Mouse (Mus musculus) cerebral cortex, adult 2 months (tissue): ENCODE data around the gene Tmcc1.

Experiments
- WGBS: fragments of 180-500 bp; shearing (Covaris S2); methylation state at CpG from one replicate; pipeline ENCODE4 v1.1.7; 2018; 5-methylcytosine and 5-hydroxymethylcytosine counted together

Gene Tmcc1

GRCm38 (mm10) chr6:115990056-115990455 lies 203.2 kb downstream of the Tmcc1 start:
- WGBS, result 46% methylated on average over 3 of the region's 3 CpGs

DNA sequence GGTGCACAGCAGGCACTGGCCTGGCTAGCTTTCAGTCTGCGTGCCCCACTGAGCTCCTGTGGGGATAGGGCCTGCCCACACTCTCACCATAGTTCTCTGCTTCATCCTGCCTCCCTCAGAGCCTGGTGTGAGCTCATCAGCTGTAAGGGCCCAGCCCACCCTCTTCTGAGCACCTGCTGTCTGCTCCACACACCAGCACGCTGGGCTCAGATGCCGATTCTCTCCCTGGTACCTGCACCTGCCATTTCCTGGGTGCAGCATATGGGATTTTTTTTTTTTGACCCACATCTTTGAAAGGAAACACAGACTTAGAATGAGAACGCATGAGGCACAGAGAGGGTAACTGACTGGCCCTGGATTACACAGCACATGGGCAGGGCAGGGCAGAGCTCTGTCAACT lies 203.7 kb downstream of the Tmcc1 start:
- WGBS, result 46% methylated on average over 4 of the region's 4 CpGs

GRCm38 (mm10) chr6:115989032-115989431 lies 204.3 kb downstream of the Tmcc1 start:
- WGBS, result 79% methylated on average over 5 of the region's 5 CpGs

DNA sequence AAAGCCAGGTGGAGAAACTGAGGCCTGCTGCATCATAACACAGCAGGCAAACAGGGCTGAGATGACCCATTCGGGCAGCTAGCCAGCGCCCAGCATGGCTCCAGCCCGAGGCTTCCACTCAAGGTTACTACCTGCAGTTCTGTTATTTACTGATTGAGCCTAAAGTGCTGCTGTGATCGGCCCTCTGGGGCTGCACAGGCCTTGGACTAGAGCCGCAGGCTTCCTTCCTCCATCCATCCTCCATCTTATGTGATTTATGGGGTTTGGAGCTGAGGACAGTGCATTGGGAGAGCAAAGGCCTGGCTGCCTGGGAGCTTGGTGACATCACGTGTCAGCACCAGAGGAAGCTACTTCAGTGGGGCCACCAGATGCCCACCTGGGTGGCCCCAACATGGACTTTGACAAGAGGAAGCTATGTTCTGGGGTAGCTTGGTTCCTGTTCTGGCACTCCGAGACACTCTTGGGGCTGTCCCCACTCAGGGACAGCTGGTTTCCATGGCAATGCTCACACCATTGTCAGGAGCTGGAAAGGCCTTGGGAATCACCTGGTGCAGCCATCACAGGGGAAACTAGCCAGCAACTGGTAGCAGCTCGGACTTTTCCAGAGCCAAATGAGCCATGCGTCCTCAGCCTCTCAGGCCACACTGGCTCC lies 206.1 kb downstream of the Tmcc1 start:
- WGBS, result 50% methylated on average over 9 of the region's 9 CpGs

DNA sequence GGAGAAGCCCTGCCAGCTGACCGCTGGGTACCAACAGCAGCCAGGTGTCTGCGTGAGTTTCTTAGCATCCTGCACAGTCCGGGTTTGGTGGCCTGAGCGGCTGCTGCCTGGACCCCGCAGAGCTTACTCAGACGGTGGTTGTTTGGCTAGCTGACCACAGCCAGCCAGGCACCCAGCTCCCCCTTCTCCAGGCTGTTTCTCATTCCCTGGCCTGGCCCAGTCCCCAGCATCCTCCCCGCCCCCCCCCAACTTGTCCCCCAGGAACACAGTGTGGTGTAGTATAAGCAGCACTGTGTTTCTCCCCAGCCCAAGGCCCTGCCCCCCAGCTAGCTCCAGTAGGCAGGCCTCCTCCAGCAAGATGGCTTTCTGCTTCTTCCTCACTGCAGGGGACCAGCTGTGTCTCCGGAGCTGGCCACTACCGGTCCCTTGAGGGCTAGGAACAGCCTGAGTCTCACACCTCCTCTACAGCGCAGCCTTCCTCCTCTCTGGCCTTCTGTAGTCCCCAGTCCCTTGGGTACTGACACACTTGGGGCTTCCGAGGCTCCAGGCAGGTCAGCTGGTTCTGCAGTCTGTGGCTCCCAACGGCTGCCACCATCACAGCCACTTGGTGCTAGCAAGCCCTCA lies 206.7 kb downstream of the Tmcc1 start:
- 51% methylated on average over 12 of the region's 12 CpGs for WGBS

- WGBS, result 71% methylated on average over 9 of the region's 9 CpGs
These were observed 207.7 kb downstream of the Tmcc1 start for GRCm38 (mm10) chr6:115985622-115986021.

DNA sequence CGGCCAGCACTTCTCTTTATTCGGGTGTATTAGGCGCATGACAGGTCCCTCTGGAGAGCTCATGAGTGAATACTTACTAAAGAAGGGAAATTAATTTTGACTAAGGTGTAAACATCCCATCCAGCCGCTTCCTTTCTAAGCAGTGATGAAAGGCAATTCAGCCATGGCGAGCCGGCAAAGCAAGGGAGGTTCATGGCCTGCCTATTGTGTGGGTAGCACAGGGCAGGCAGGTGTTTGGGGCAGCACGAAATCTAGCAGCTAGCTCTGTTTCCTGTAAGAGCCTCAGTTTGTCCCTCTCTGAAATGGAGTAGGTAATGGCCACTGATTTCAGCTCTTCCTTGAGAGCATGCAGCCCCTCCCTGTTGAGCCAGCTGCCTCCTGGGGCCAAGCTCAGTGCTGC lies 208.7 kb downstream of the Tmcc1 start:
- 70% methylated on average over 7 of the region's 7 CpGs for WGBS

GRCm38 (mm10) chr6:115983306-115984038 lies 209.8 kb downstream of the Tmcc1 start:
- 68% methylated on average over 12 of the region's 12 CpGs for WGBS

GRCm38 (mm10) chr6:115982889-115983288 lies 210.4 kb downstream of the Tmcc1 start:
- WGBS, result 73% methylated on average over 7 of the region's 7 CpGs

DNA sequence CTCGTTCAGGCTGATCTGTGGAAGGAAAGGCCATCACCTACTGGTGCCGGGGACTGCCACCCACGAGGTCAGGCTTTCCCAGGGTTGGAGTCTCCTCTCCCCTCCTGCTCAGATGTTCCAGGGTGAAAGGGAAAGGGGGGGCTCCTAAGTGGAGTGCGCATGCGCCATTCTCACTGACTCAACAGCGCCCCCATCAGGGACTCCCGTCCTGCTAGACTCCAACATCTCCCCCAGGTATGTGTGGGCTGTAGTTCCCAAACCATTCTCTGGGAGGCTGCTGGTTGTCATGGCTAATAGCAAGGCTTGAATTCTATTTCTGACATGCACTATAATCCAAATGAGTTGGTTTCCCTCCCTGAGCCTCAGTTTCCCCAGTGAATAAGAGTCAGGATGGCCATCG lies 214.7 kb downstream of the Tmcc1 start:
- 70% methylated on average over 8 of the region's 8 CpGs for WGBS

DNA sequence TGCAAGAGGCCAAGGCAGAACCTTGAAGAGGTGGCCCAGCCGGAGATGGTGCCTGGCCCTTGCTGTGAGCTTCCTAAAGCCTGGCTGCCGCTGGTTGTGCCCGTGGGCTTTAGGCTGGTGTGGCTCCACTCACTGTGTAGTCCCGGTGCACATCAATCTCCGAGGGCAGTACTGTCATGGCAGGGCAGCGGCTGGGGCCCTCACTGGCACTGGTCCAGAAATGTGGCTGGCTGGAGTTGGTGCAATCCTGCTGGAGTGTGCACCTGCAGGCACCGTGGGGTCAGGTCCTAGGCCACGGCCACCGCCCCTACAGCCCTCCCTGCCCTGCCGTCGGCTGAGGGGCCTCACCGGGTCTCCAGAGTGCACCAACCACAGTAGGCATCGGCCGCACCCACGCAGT lies 215.5 kb downstream of the Tmcc1 start:
- WGBS, result 90% methylated on average over 15 of the region's 15 CpGs

GRCm38 (mm10) chr6:115975606-115976005 lies 217.7 kb downstream of the Tmcc1 start:
- 80% methylated on average over 8 of the region's 8 CpGs for WGBS

GRCm38 (mm10) chr6:115973881-115974662 lies 219.2 kb downstream of the Tmcc1 start:
- WGBS, result 60% methylated on average over 16 of the region's 16 CpGs

GRCm38 (mm10) chr6:115973139-115973875 lies 220.0 kb downstream of the Tmcc1 start:
- WGBS, result 76% methylated on average over 15 of the region's 15 CpGs

DNA sequence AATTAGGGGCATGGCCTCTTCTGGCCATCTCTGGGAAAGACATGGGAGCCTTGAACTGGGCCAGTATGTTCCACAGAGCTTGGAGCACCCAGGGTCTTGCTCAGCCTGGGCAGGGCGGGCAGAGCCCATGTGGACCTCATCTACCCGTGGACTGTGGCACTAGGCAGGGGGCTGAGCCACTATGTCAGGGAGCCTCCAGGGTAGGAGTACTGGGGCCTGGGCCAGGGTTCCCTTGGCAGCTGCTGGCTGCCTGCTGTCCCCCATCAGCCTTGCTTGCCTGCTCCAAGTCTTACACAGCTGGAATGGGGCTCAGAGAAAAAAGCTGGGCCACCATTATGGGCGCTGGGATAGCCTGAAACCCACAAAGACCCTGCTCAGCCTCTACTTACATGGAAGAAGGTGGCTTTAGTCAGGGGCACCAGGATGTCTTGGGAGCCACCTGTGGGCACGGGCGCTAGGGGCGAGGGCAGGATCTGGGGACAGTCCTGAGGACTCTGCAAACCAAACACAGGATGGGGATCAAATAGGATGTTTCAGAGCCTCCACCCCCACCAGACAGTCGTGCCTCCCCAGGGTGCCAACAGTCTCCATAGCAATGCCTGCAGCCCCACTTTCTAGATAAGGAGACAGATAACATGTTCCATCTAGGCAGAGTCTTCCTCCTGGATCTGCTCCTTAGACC lies 221.1 kb downstream of the Tmcc1 start:
- 73% methylated on average over 7 of the region's 7 CpGs for WGBS

DNA sequence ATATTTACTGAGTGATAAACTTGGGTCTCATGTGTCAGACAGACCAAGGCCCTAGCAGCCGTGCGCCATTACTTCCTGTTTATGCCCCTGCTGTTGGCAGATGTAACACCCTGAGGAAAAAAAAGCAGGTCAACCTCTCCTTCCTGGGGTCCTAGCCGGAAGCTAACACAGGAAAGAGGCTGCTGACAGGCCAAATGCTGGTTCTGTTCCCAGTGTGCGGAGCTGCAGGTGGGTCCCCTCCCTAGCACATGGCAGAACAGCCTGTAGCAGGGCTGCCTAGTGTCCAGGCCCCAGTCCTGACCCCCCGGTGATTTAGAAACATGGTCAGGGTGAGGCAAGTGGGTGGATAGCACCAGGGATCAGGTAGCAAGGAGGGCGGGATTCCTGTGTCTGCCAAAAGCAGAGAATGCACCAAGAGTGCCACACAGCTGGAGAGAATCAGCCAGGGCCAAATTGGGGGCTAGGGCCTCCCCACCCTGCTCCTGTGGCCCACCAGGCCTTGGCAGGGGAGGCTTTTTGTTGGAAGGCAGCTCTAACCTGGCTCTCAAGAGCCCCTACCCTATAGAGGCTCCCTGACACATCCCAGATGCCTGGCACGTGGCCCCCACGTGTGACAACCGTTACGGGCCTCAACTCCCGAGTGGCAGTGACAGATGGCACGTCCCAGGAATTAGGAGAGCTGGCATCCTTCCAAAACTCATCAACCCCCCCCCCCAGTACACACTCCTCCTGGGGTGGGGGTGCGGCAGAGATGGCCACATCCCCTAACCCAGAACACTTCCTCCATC lies 221.8 kb downstream of the Tmcc1 start:
- 53% methylated on average over 13 of the region's 13 CpGs for WGBS

GRCm38 (mm10) chr6:115969952-115970351 lies 223.3 kb downstream of the Tmcc1 start:
- 77% methylated on average over 6 of the region's 6 CpGs for WGBS

GRCm38 (mm10) chr6:115969103-115969502 lies 224.2 kb downstream of the Tmcc1 start:
- 84% methylated on average over 9 of the region's 9 CpGs for WGBS

GRCm38 (mm10) chr6:115968700-115969099 lies 224.6 kb downstream of the Tmcc1 start:
- WGBS, result 88% methylated on average over 6 of the region's 6 CpGs
